Mouse (Mus musculus) c-Kit-positive CD71-negative TER-119-negative erythroid progenitor cells, embryonic 14.5 days (primary cell): ENCODE data around the gene Xlr3a.
"Not testable (repeated sequence)": the region's sequence is repeated elsewhere in the genome, so short reads cannot be mapped to it uniquely, and the experiment has no call there.

ENCODE experiments used
- DNase-seq: peaks from one replicate; pipeline ENCODE4 v3.0.0-alpha.2; 2013; ENCODE audit warnings: low read depth

Xlr3a gene

DNA sequence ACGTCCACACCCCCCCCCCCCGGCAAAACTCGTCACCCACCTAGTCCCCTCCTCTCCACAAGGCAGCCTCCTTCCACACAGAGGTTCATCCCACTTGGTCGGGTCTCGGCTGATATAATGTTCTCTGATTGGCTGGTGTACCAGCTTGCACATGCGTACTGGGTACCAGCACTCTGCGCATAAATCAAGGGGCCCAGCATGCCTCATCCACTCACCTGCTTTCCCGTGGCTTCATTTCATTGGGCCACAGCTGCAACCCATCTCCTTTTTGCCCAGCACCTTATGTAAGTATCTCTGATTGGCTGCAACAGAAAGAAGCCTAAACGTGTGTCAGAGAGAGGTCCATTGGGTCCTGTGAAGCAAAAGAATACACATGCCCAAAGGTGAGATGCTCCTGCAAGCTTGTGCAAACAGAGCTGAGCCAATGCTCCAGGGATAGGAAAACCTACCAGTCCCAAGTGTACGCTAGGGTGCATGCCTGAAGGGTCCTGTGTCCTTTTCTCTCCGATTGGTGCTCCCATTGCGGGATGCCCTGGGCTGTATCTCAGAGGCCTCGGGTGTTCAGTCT is at the start of gene Xlr3a:
Gene Xlr3a, minus strand, starts transcription at position 155 of the 568 bp plus-strand sequence.
- DNase-seq, result not testable (repeated sequence)

DNA sequence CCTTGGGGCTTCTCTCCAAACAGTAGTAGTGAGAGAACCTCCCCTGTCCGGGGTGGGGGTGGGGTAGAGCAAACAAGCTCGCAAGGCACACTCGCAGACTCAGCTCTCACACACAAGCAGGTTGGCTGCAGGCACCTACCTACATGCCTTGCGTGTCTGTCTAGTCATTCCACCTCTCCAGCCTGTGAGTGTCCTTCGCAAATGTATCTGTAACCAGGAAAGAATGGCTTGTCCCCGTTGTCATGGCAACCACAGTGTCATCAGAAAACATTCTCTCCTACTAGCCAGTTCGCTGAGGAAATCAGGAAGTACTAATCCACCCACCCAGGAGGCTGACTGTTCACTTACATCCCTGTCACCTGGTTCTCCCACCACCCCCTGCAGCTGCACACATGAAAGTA is 46.3 kb upstream of the Xlr3a start:
- DNase-seq, result not testable (repeated sequence)

DNA sequence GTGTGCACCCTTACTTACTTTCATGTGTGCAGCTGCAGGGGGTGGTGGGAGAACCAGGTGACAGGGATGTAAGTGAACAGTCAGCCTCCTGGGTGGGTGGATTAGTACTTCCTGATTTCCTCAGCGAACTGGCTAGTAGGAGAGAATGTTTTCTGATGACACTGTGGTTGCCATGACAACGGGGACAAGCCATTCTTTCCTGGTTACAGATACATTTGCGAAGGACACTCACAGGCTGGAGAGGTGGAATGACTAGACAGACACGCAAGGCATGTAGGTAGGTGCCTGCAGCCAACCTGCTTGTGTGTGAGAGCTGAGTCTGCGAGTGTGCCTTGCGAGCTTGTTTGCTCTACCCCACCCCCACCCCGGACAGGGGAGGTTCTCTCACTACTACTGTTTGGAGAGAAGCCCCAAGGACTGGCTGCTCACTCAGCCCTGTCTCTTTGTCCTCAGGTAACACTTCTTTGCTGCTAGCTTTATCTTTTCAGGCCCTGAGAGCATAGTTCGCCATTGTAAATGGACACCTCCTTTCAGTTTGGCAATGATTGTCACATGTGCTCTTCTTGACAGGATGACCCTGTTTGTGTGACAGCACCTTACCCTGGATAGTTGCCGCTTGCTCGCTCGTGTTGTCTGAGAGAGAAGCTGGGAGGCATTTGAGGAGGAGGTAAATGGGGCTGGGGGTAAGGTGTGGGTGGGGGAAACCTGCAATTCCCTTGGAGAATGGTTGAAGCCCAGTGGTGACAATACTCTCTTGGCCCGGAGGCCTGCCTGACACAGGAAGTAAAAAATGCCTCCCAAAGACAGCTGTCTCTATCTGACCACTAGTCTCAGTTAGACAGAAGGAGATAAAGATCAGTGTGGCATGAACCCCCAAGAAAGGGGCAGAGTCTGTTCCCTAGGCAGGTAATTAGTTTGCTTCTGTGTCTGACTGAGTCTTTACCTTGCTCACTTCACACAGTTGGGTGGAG is 26.2 kb upstream of the Xlr3a start:
- DNase-seq, result not testable (repeated sequence)

DNA sequence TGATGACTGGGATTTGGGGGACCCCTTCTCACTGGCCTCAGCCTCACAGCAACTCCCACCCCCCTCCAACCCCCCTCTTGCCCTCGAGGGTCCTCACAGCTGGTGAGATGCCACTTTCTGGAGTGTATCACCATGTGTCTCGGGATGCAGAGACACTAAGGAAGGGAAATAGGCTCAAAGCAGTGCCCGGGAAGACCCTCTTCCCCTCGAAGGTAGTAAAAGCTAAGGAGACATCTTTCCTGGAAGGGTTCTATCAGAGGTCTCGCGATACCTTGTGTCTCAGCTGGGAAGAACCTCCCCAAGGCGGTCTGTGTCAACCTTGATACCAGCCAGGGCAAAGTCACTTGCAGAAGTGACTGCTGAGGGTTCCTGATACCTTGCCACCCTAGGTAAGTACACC is 19.9 kb upstream of the Xlr3a start, which contains the start of gene Gm14685:
Gene Gm14685, plus strand, starts transcription at position 301 of the 400 bp plus-strand sequence.
- DNase-seq, result not testable (repeated sequence)

DNA sequence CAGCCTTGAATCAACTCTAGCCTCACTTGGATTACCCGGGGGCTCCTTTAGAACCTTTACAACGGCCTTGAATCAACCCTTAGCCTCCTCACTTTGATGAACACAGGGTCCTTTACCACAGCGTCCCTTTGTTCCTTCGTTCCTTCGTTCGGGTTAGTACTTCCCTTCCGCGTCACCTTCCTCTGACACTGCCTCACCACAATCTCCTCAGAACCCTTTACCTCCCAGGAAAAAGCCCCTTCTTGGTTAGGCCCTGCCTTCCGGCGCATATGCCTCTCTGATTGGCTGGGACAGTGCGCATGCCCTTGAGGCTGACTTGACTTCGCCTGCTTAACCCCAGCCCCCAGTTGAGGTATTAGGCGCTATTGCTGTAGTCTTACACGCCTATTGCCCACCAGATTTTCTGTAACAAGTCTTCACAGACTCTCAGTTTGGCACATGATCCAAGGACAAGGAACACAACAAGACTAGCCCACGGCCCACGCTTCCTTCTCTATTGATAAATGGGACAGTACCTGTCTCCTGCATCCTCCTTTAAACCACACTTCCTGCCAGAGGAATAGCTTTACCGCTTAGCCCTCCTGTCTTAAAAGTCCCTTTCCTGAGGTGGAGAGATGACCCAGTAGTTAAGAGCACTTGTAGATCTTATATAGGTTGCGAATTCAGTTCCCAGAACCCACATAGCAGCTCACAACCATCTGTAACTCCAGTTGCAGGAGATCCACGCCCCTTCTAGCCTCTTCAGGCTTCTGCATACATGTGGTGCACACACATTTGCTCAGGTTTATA is 14.4 kb downstream of the Xlr3a start, which contains the start of gene Xlr4a:
Gene Xlr4a, minus strand, starts transcription at position 212 of the 789 bp plus-strand sequence.
- not testable (repeated sequence) for DNase-seq

DNA sequence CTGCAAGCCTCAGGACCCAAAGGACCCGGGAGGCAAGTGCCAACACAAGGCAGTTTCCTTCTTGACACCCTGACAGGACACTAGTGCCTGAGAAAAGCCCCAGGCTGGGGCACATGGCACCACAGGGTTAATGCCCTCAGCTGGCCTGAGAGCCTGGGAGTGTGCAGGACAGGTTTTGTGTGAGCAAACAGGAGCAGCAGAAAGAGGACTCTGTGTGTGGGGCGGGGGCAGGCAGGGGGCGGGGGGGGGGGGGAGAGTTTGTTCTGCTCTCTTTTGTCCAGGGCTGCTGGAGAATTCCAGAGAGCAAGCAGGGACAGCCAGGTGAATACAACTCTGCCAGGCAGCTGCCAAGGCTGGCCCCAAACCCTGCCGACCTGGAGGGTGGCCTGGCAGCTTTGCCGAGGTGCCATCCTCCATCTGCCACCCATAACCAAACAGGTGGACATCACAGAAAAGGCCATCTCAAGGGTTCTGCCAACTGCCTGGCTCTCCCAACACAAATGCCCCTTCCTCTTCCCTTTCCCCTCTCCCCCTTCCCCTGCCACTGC is 30.1 kb downstream of the Xlr3a start:
- DNase-seq, result not testable (repeated sequence)

DNA sequence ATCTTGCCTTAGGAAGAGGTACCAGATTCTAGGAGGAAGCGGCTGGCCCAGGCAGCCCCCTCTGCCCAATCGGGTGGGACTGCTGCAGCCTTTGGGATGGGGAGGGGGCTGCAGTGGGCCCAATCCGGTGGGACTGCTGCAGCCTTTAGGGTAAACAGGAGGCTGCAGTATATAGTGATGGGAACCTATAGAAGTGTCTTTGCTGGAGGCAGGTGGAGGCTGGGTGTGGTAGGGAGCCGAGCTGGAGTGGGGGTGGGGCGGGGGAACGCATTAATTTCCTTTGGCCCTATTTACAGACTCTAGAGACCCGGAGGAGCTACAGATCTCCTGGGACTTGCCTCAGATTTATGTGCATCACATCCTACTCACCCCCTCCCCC is 32.5 kb downstream of the Xlr3a start, which contains the start of gene Pnma3:
Gene Pnma3, plus strand, starts transcription at position 373 of the 379 bp plus-strand sequence.
- no peak for DNase-seq

DNA sequence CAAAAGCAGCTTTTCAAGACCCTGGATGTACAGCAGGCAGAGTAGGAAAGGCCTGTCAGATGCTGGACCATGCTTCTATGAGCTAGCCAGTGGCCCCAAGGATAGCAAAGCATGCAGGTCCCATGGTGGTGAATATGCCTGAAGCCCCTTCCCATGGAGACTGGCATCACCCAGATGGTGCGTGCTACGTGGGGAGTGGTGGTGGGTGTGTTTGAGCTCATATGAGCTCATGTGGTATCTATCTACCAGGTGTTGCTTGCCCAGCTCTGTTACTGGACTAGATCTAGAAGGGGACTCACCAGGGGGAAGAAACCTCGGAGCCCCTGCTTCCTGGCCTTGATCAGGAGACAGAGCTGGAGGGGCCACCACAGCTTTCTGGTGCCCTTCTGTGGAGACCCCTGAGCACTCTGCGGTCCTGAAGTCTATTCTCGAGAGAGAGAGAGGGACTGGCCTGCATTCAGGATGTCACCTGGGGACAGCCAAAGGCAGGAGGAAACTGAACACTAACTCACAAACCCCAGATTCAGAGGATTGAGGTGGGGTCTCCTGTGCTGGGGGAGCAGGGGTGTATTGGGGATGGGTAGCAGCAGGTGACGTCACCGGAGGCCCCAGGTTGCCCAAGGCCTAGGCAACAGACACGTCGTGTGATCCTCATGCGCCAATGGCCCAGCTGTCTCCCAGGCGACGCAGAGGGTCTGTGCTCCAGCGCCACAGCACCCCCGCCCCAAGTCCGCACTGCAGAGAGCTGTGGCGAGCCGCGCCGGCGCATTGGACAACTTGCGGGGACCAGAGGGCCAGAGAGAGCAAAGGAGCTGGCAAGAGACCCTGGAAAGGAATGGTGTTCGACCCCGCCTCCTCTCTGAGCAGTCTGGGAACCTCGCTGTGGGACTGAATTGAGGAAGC is 33.1 kb downstream of the Xlr3a start:
- no peak for DNase-seq

DNA sequence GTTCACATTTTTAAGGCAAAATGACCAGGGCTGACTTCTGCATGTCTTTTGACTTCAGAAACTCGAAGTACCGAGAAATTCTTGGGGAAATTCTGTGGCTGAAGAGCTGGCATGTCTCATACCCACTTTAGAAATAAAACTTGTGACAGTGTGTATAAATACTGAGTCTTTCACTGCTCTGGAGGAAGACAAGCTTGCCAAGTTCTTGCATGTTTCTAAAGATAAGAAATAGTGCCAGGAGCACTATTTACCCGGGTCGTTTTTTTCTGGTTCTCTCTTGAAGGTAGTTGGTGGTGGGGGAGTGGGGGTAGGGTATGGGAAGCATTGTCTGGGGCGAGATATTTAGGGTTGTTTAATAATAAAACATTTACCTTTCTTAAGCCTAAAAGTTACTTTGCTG is 34.6 kb downstream of the Xlr3a start:
- no peak for DNase-seq

DNA sequence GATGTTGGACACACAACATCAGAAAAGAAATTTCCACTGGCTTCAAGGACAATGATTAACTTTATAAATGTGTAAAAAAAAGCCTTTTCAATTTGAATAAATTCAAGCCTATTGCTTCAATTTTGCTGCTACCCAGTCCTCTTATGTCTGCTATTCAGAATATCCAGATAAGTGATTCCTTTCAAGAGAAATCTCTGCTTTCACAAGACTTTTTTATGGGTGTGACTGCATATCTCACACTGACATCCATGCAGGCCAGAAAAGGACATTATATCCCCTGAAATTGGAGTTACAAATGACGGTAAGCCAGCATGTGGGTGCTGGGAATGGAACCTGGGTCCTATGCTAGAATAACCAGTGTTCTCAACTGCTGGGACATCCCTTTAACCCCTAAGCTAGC is 35.4 kb downstream of the Xlr3a start:
- no peak for DNase-seq

DNA sequence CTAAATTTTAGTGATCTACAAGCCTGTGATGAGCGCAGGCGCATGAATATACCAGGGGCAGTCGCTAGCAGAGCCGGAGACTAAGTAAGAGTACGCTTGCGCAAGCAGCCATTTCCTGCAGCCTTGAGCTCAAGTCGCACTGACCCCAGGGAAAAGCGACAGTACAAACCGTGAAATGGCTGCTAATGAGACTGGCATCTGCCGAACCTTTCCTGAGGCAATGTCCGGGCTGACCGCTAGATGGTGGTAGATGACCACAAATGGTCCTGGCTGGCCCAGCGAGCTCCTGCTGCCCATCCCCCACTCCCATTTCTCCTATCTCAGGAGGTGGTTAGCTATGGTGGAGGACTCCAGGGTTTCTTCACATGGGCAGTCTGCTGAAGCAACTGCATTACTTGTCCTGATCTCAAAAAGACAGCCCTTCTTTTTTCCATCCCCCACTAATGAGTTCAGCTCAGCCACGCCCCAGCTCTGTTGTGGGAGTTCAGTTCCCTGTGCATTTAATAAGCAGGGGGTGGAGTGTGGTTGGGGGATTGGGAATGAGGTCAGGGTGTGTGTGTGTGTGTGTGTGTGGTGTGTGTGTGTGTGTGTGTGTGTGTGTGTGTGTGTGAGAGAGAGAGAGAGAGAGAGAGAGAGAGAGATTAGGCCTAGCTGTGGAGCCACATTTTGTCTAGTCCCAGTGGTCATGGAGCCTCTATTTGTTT is 42.9 kb downstream of the Xlr3a start:
- peak; percentile 70 for DNase-seq

DNA sequence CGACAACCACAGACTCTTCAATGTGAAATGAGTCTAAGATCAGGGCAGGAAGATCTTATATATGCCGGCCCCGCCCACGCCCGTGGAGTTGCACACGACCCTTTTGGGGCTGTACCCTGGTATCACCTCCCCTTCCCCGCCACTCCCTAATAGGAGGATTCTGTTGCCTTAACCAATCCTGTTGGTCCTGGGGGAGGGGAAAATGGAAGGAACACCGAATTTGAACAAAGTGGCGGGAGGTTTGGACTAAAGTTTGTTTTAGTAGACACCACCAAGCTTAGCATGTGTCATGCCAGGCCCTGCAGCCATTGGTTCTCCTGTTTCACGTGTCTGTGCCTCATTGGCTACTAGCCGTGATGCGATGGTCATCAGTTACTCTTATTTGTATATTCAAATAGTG is 57.2 kb downstream of the Xlr3a start:
- no peak for DNase-seq

DNA sequence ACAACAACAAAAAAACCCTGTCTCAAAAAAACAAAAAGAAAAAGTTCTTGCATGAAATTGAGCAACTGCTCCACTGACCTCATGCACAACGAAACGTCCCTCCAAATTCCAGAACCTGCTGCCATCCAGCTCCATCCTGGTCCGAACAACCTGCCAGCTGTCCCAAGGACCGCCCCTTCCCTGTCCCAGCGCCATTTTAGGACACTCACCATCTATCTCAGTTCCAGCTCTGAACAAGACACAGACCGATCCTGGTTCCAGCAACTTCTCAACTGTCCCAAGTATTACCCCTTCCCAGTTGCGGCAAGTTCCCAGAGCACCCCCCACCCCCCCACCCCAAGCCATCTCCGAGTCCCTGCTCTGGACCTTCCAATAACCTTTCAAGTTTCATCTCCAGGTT is 58.1 kb downstream of the Xlr3a start:
- DNase-seq, result no peak

DNA sequence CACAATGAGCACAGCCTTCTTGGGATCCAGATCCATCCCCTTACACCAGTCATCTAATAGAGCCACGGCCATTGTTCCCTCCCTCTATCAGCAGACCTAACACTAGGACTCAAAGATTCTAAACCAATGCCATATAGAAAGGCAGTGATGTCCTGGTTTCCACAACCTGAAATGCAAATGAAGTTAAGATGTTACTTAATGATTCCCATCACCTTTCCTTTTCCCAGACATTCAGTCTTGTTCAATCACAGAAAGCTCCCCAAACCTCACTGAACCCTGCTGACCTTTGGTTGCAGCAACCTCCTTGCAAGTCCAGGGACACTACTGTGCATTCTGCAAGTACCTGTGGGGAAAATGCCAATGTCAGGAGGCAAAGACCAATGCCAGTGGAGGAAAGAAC is 59.9 kb downstream of the Xlr3a start, which contains the start of gene Pnma5:
Gene Pnma5, minus strand, starts transcription at position 101 of the 400 bp plus-strand sequence.
- DNase-seq, result no peak
